Mouse (Mus musculus): ENCODE measurements at regions not wholly inside any gene's neighbourhood (a gene's known extent, or its start where the extent isn't known, plus 50 kb on each side); places are given as distances from the start of the nearest gene placed in this dataset.

GRCm38 (mm10) chr10:24357636-24358035, 134.3 kb downstream of the Moxd1 start:
- DNase-seq = no peak

- DNase-seq = no peak
Observed at GRCm38 (mm10) chr10:24361424-24361823, 138.1 kb downstream of the Moxd1 start.

- no peak for DNase-seq
Observed at GRCm38 (mm10) chr10:24365369-24365768, 142.1 kb downstream of the Moxd1 start.

GRCm38 (mm10) chr10:24367010-24367409, 143.7 kb downstream of the Moxd1 start:
- no peak for DNase-seq

GRCm38 (mm10) chr10:24373957-24374356, 150.6 kb downstream of the Moxd1 start:
- no peak for DNase-seq

GRCm38 (mm10) chr10:24379291-24379690, 156.0 kb downstream of the Moxd1 start:
- DNase-seq = peak in 1 of 2 experiments; percentile 18

GRCm38 (mm10) chr10:24380478-24381273, 157.4 kb downstream of the Moxd1 start:
- no peak for DNase-seq

GRCm38 (mm10) chr10:24381917-24382316, 158.6 kb downstream of the Moxd1 start:
- peak in 1 of 2 experiments; percentile 18 for DNase-seq

- DNase-seq = no peak
Observed at GRCm38 (mm10) chr10:24384061-24384460, 160.7 kb downstream of the Moxd1 start.

- DNase-seq = no peak
Observed at GRCm38 (mm10) chr10:24388229-24388628, 164.9 kb downstream of the Moxd1 start.

GRCm38 (mm10) chr10:24391039-24391438, 167.7 kb downstream of the Moxd1 start:
- no peak for DNase-seq

GRCm38 (mm10) chr10:24392066-24392465, 168.7 kb downstream of the Moxd1 start:
- DNase-seq = no peak

- peak in 1 of 2 experiments; percentile 20 for DNase-seq
Observed at GRCm38 (mm10) chr10:24395999-24396784, 172.9 kb downstream of the Moxd1 start.

- no peak for DNase-seq
Observed at GRCm38 (mm10) chr10:24397125-24397524, 173.8 kb downstream of the Moxd1 start.

GRCm38 (mm10) chr10:24404851-24405250, 181.5 kb downstream of the Moxd1 start:
- DNase-seq = no peak

- no peak for DNase-seq
Observed at GRCm38 (mm10) chr10:24406953-24407352, 183.6 kb downstream of the Moxd1 start.

- DNase-seq = no peak
Observed at GRCm38 (mm10) chr10:24407411-24408227, 184.3 kb downstream of the Moxd1 start.

GRCm38 (mm10) chr10:24409976-24410375, 185.3 kb upstream of the Ccn2 start:
- DNase-seq = peak in 1 of 2 experiments; percentile 44

- no peak for DNase-seq
Observed at GRCm38 (mm10) chr10:24410885-24411284, 184.4 kb upstream of the Ccn2 start.

GRCm38 (mm10) chr10:24422498-24423160, 172.6 kb upstream of the Ccn2 start:
- no peak for DNase-seq

GRCm38 (mm10) chr10:24433737-24434367, 161.4 kb upstream of the Ccn2 start:
- DNase-seq = no peak

GRCm38 (mm10) chr10:24437177-24437576, 158.1 kb upstream of the Ccn2 start:
- no peak for DNase-seq

All from lung, adult 18-20 months (tissue).